Mouse (Mus musculus): ENCODE measurements at regions not wholly inside any gene's neighbourhood (a gene's known extent, or its start where the extent isn't known, plus 50 kb on each side); places are given as distances from the start of the nearest gene placed in this dataset.

- TF ChIP-seq CTCF (IDR thresholded peaks at IDR 0.05; ENCODE audit: low read depth, low read length) (no peak), POLR2A (IDR thresholded peaks at IDR 0.05; ENCODE audit: extremely low read depth, insufficient read depth, low read length) (no peak)
Measured at GRCm38 (mm10) chr2:159622141-159622669, 711.8 kb downstream of the Gm826 start.
